Mouse (Mus musculus): ENCODE data around the gene Mitd1. TPM values are rescaled to one million over a fixed set of nuclear protein-coding genes. Genes with fewer than 3 reads are reported as not detected.

Gene Mitd1
- total and polyA plus RNA-seq, 2 experiments from 2014 or later: 4.1 to 8.2 TPM

GRCm38 (mm10) chr1:37884451-37884850, 5.8 kb downstream of the Mitd1 start:
- Histone ChIP-seq H3K4me1 (ENCODE audit: insufficient read depth, low read length) (peaks cover 5% of the 10 kb centered on the region; the same call in 1 of the 2 replicates), H3K27ac (no peak overlapping the region), H3K27me3 (ENCODE audit: insufficient read depth, low read length) (no peaks in the 10 kb centered on the region), H3K9ac (replicated peaks; ENCODE audit: low read length) (no peak overlapping the region), H3K36me3 (ENCODE audit: insufficient read depth, low read length) (peaks cover 5% of the 10 kb centered on the region; the same call in 1 of the 2 replicates), H3K4me3 (ENCODE audit: low read length) (no peak overlapping the region), H3K4me2 (ENCODE audit: low read depth, low read length) (no peak overlapping the region), H3K9me3 (ENCODE audit: low read length) (no peaks in the 10 kb centered on the region)
- WGBS: 81% methylated on average over 4 of the region's 4 CpGs
- no peak for DNase-seq (ENCODE audit: low spot score)
- no peak for TF ChIP-seq CTCF (IDR thresholded peaks at IDR 0.05; ENCODE audit: low read depth)
- no peak for ATAC-seq

DNA sequence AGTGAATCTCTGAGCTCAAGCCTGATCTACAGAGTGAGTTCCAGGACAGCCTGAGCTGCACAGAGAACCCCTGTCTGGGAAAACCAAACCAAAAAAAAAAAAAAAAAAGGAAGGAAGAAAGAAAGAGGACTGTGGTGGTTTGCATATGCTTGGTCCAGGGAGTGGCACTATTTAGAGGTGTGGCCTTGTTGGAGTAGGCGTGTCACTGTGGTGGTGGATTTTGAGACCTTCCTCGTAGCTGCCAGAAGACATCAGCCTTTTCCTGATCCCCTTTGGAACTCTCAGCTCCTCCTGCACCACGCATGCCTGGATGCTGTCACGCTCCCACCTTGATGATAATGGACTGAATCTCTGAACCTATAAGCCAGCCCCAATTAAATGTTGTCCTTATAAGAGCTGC, 6.8 kb downstream of the Mitd1 start:
- TF ChIP-seq CTCF (IDR thresholded peaks at IDR 0.05; ENCODE audit: low read depth): no peak
- Histone ChIP-seq H3K27me3 (ENCODE audit: insufficient read depth, low read length) (no peaks in the 10 kb centered on the region), H3K4me3 (ENCODE audit: low read length) (no peak overlapping the region), H3K4me2 (ENCODE audit: low read depth, low read length) (no peak overlapping the region), H3K9ac (replicated peaks; ENCODE audit: low read length) (no peak overlapping the region), H3K4me1 (ENCODE audit: insufficient read depth, low read length) (no peaks in the 10 kb centered on the region), H3K9me3 (ENCODE audit: low read length) (no peaks in the 10 kb centered on the region), H3K36me3 (ENCODE audit: insufficient read depth, low read length) (peaks cover 12% of the 10 kb centered on the region; the same call in 1 of the 2 replicates), H3K27ac (no peak overlapping the region)
- ATAC-seq: no peak
- WGBS: 93% methylated on average over 4 of the region's 4 CpGs
- no peak for DNase-seq (ENCODE audit: low spot score)

DNA sequence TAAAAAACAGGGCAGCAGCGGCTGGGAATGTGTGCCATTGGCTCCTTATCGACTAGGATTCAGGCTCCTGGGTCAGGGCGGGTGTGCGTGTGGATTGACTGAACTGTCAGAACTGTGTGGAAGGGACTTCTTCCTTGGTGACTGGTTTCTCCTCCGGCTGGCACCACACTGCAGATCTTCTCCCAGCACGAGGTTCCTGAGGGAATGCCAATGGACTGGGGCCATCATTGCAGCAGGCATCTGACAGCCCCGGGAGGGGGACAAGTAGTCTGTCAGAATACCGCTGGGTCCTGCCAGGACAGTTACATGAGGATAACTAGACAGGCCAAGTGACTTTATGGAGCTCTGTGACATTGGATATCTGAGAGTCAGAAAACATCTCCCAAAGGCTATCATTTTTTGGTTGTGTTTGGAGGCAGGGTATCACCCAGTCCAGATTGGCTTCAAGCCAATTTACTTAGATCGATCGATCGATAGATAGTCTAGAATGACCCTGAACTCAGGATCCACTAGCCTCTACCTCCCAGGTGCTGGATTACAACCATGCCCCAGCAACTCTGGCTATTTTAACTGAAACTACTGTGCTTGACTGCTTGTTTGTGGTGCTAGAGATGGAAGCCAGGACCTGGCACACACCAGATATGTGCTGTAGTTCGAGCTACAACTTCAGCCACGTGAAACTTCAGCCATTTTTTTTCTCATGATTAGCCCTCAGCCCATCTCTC, 12.3 kb downstream of the Mitd1 start:
- H3K4me3 ChIP-seq (ENCODE audit: low read length): no peak overlapping the region
- H3K4me1 ChIP-seq (ENCODE audit: insufficient read depth, low read length): peaks cover 4% of the 10 kb centered on the region; the same call in 1 of the 2 replicates
- H3K9ac ChIP-seq (replicated peaks; ENCODE audit: low read length): no peak overlapping the region
- H3K27me3 ChIP-seq (ENCODE audit: insufficient read depth, low read length): no peaks in the 10 kb centered on the region
- no peak overlapping the region for H3K4me2 ChIP-seq (ENCODE audit: low read depth, low read length)
- peaks cover 26% of the 10 kb centered on the region; the same call in 1 of the 2 replicates for H3K36me3 ChIP-seq (ENCODE audit: insufficient read depth, low read length)
- no peaks in the 10 kb centered on the region for H3K9me3 ChIP-seq (ENCODE audit: low read length)
- TF ChIP-seq CTCF (IDR thresholded peaks at IDR 0.05; ENCODE audit: low read depth): no peak
- no peak for DNase-seq (ENCODE audit: low spot score)
- H3K27ac ChIP-seq: no peak overlapping the region
- ATAC-seq: no peak
- WGBS: 94% methylated on average over 13 of the region's 13 CpGs

GRCm38 (mm10) chr1:37873157-37873556, 17.1 kb downstream of the Mitd1 start:
- Histone ChIP-seq H3K9ac (replicated peaks; ENCODE audit: low read length) (no peak overlapping the region), H3K36me3 (ENCODE audit: insufficient read depth, low read length) (peaks cover 14% of the 10 kb centered on the region; the same call in 1 of the 2 replicates), H3K4me2 (ENCODE audit: low read depth, low read length) (peak overlapping the region; percentile 84; the same call in 1 of the 2 replicates), H3K9me3 (ENCODE audit: low read length) (no peaks in the 10 kb centered on the region), H3K4me3 (ENCODE audit: low read length) (no peak overlapping the region), H3K4me1 (ENCODE audit: insufficient read depth, low read length) (peaks cover 10% of the 10 kb centered on the region; the same call in 1 of the 2 replicates), H3K27ac (no peak overlapping the region), H3K27me3 (ENCODE audit: insufficient read depth, low read length) (no peaks in the 10 kb centered on the region)
- WGBS: 92% methylated on average over 4 of the region's 4 CpGs
- ATAC-seq: no peak
- no peak for DNase-seq (ENCODE audit: low spot score)
- no peak for TF ChIP-seq CTCF (IDR thresholded peaks at IDR 0.05; ENCODE audit: low read depth)

- 7% methylated on average over 33 of the region's 33 CpGs for WGBS
- Histone ChIP-seq H3K9me3 (ENCODE audit: low read length) (no peaks in the 10 kb centered on the region), H3K27ac (peak overlapping the region; percentile 68), H3K4me2 (ENCODE audit: low read depth, low read length) (peak overlapping the region; percentile 84), H3K9ac (replicated peaks; ENCODE audit: low read length) (peak overlapping the region; percentile 50), H3K36me3 (ENCODE audit: insufficient read depth, low read length) (peaks cover 14% of the 10 kb centered on the region; the same call in 1 of the 2 replicates), H3K4me1 (ENCODE audit: insufficient read depth, low read length) (peaks cover 10% of the 10 kb centered on the region; the same call in 1 of the 2 replicates), H3K4me3 (ENCODE audit: low read length) (peak overlapping the region; percentile 50), H3K27me3 (ENCODE audit: insufficient read depth, low read length) (no peaks in the 10 kb centered on the region)
- DNase-seq (ENCODE audit: low spot score) (peak; percentile 87), ATAC-seq (peak; percentile 94)
- no peak for TF ChIP-seq CTCF (IDR thresholded peaks at IDR 0.05; ENCODE audit: low read depth)
Observed at GRCm38 (mm10) chr1:37872131-37873067, 17.8 kb downstream of the Mitd1 start.

DNA sequence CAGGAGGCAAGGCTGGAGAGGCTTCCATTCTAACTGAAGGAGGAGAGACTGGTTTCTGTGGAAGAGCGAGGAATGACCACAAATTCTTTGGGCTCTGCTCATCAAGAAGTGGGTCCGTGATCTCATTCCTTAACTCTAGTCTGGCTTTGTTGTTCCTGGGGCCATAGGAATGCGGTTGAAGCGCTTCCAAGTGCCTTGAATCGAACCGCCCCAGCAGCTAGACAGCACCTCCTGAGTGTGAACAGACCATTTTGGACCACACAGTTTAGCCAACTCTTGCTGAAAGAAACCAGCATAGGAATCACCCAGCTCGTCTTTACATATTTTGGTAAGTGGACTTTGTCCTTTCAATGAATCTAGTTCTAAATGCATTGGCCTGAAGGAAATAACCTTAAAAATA, 18.5 kb downstream of the Mitd1 start, which contains the start of gene Lipt1:
TSS of gene Lipt1 (plus strand) at position 35 of the 400 bp plus-strand sequence.
- Histone ChIP-seq H3K27me3 (ENCODE audit: insufficient read depth, low read length) (no peaks in the 10 kb centered on the region), H3K4me1 (ENCODE audit: insufficient read depth, low read length) (peaks cover 10% of the 10 kb centered on the region; the same call in 1 of the 2 replicates), H3K27ac (peak within 1 kb of the TSS; percentile 68), H3K36me3 (ENCODE audit: insufficient read depth, low read length) (peaks cover 9% of the 10 kb centered on the region; the same call in 1 of the 2 replicates), H3K9me3 (ENCODE audit: low read length) (no peaks in the 10 kb centered on the region), H3K4me2 (ENCODE audit: low read depth, low read length) (peak within 1 kb of the TSS; percentile 84), H3K4me3 (ENCODE audit: low read length) (peak within 1 kb of the TSS; percentile 50), H3K9ac (replicated peaks; ENCODE audit: low read length) (peak within 1 kb of the TSS; percentile 50)
- WGBS: 5% methylated on average over 7 of the region's 7 CpGs
- no peak; the same call in 1 of the 2 replicates for TF ChIP-seq CTCF (IDR thresholded peaks at IDR 0.05; ENCODE audit: low read depth)
- DNase-seq (ENCODE audit: low spot score) (no peak), ATAC-seq (peak; percentile 47)
